Comparison of ENCODE assay signal across 20 mouse cellular contexts in the genomic region with DNA sequence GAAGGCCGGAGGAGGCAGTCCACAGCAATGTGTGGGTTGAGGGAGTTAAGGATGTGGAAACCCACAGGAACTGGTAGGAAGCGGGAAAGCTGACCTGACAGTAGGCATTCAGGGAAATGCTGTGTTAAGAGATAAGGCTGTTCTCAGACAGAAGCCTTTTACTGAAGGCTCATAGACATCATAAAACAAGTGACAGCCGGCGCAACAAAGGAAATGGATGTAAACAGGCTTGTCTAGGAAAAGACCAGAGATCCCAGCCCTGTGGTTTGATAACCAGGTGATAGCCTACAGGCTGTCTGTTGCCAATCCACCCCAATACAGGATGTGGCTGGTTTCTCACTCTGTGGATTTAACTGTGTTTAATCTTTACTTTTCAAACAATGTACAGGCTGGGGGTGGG.
DNase-seq lines count a peak whose midpoint lies in the region; ATAC-seq and TF ChIP-seq lines count a peak whose summit lies in the region.
"Had no signal": no experiment of that assay in that cellular context is flagged by ENCODE, and none has a peak within 500 bp of the region (broad histone marks: within the 10 kb centered on the region; RNA-seq: fewer than 3 reads in every experiment).

No protein-coding gene starts in this region.

- no peaks in the 10 kb centered on the region for H3K36me3 ChIP-seq in lung, embryonic 16.5 days (ENCODE audit: control insufficient read depth, insufficient read depth, low read length)
- H3K36me3 ChIP-seq in intestine, postnatal 0 days (ENCODE audit: control insufficient read depth, insufficient read depth): no peaks in the 10 kb centered on the region
- H3K36me3 ChIP-seq: embryonic facial prominence, embryonic 15.5 days; midbrain, embryonic 10.5 days had no signal

- no peak overlapping the region for H3K9ac ChIP-seq in lung, embryonic 16.5 days (ENCODE audit: low read length)
- H3K9ac ChIP-seq in intestine, postnatal 0 days (ENCODE audit: low read depth, low read length): no peak overlapping the region
- H3K9ac ChIP-seq: embryonic facial prominence, embryonic 15.5 days had no signal

- peak; percentile 30; the same call in 1 of the 2 replicates for ATAC-seq in lung, embryonic 16.5 days (ENCODE audit: low read depth)
- peak; percentile 53; the same call in 1 of the 2 replicates for ATAC-seq in intestine, postnatal 0 days
- ATAC-seq in megakaryocyte progenitor cell, adult 5-6 weeks (replicated peaks; ENCODE audit: poor library complexity): peak; percentile 57
- ATAC-seq in cerebellum, adult (ENCODE audit: insufficient number of reproducible peaks, low FRiP score, low TSS enrichment): no peak
- ATAC-seq: hindbrain, postnatal 0 days had no signal

- WGBS in lung, embryonic 16.5 days: 50% methylated on average over 4 of the region's 4 CpGs
- WGBS in intestine, postnatal 0 days: 43% methylated on average over 4 of the region's 4 CpGs

- TF ChIP-seq CTCF in intestine, postnatal 0 days (IDR thresholded peaks at IDR 0.05; ENCODE audit: low read depth): no peak

- no peak for DNase-seq in lung, postnatal 4 days
- DNase-seq in T-cell, adult 2 months (ENCODE audit: low spot score): peak; percentile 1
- no peak for DNase-seq in cerebellum, adult 11-12 months
- DNase-seq in spleen, postnatal 10 days (ENCODE audit: low spot score in 2 of 2): no peak
- DNase-seq: adrenal gland, postnatal 36 days; cerebellum, postnatal 10 days; embryo, embryonic 11 days; heart, postnatal 14 days; lung, adult 2 months; right cerebral cortex, postnatal 14 days had no signal

- peaks cover 11% of the 10 kb centered on the region for H3K4me1 ChIP-seq in lung, embryonic 16.5 days (replicated peaks; ENCODE audit: control insufficient read depth, insufficient read depth, low read length)
- no peaks in the 10 kb centered on the region for H3K4me1 ChIP-seq in intestine, postnatal 0 days (replicated peaks; ENCODE audit: control insufficient read depth, insufficient read depth, low read length)
- H3K4me1 ChIP-seq: embryonic facial prominence, embryonic 15.5 days had no signal

- H3K4me3 ChIP-seq in lung, embryonic 16.5 days (ENCODE audit: low read length): no peak overlapping the region
- no peak overlapping the region for H3K4me3 ChIP-seq in intestine, postnatal 0 days (ENCODE audit: low read depth, low read length)
- H3K4me3 ChIP-seq: embryonic facial prominence, embryonic 15.5 days; layer of hippocampus, adult 2 months; left cerebral cortex, adult 2 months; midbrain, embryonic 10.5 days had no signal

- H3K27ac ChIP-seq in lung, embryonic 16.5 days (ENCODE audit: low read length): no peak overlapping the region
- no peak overlapping the region for H3K27ac ChIP-seq in intestine, postnatal 0 days (ENCODE audit: low read depth, low read length)
- H3K27ac ChIP-seq: embryonic facial prominence, embryonic 15.5 days; hindbrain, postnatal 0 days; layer of hippocampus, adult 2 months; left cerebral cortex, adult 2 months; midbrain, embryonic 10.5 days had no signal

- no peaks in the 10 kb centered on the region for H3K9me3 ChIP-seq in lung, embryonic 16.5 days (ENCODE audit: control insufficient read depth, low read length)
- no peaks in the 10 kb centered on the region for H3K9me3 ChIP-seq in intestine, postnatal 0 days (ENCODE audit: control insufficient read depth)
- H3K9me3 ChIP-seq: embryonic facial prominence, embryonic 15.5 days had no signal

- no peak overlapping the region for H3K4me2 ChIP-seq in lung, embryonic 16.5 days (ENCODE audit: low read depth, low read length)
- no peak overlapping the region for H3K4me2 ChIP-seq in intestine, postnatal 0 days (replicated peaks; ENCODE audit: low read depth)
- H3K4me2 ChIP-seq: embryonic facial prominence, embryonic 15.5 days; heart, embryonic 11.5 days had no signal

- H3K27me3 ChIP-seq in lung, embryonic 16.5 days (ENCODE audit: control insufficient read depth, insufficient read depth, low read depth, low read length): no peaks in the 10 kb centered on the region
- H3K27me3 ChIP-seq in intestine, postnatal 0 days (replicated peaks; ENCODE audit: control insufficient read depth, insufficient read depth, low read length): no peaks in the 10 kb centered on the region
- H3K27me3 ChIP-seq: embryonic facial prominence, embryonic 15.5 days had no signal
